Mouse (Mus musculus) forebrain, embryonic 16.5 days (tissue): ENCODE data around the gene Rps10. TPM values are rescaled to one million over a fixed set of nuclear protein-coding genes. Genes with fewer than 3 reads are reported as not detected.

Source experiments
- ATAC-seq: fragments of 200-750 bp; cut with Nextera tagmentation; 2 replicates; pipeline ENCODE4 v1.8.0; 2017; ENCODE audit warnings: mild to moderate bottlenecking, moderate library complexity
- H3K27ac ChIP-seq: fragments of 300-500 bp; sonication (generic); 2 replicates; pipeline ENCODE4 v1.5.1; 2014; ENCODE audit warnings: low read length, control low read depth
- H3K27me3 ChIP-seq: fragments of 300-500 bp; sonication (generic); replicated peaks from 2 replicates; pipeline ENCODE4 v1.6.1; 2014; ENCODE audit warnings: low read length; ENCODE audit not compliant: control insufficient read depth, insufficient read depth
- H3K36me3 ChIP-seq: fragments of 300-500 bp; sonication (generic); 2 replicates; pipeline ENCODE4 v1.6.1; 2014; ENCODE audit not compliant: control insufficient read depth, insufficient read depth
- H3K4me1 ChIP-seq: fragments of 300-500 bp; sonication (generic); replicated peaks from 2 replicates; pipeline ENCODE4 v1.6.1; 2014; ENCODE audit warnings: low read length; ENCODE audit not compliant: control insufficient read depth, insufficient read depth
- H3K4me2 ChIP-seq: fragments of 300-500 bp; sonication (generic); 2 replicates; pipeline ENCODE4 v1.6.1; 2014; ENCODE audit warnings: mild to moderate bottlenecking, low read length, control low read depth
- H3K4me3 ChIP-seq: fragments of 300-500 bp; sonication (generic); replicated peaks from 2 replicates; pipeline ENCODE4 v1.5.1; 2014; ENCODE audit warnings: mild to moderate bottlenecking, low read length, control low read depth
- H3K9ac ChIP-seq: fragments of 300-500 bp; sonication (generic); replicated peaks from 2 replicates; pipeline ENCODE4 v1.6.1; 2014; ENCODE audit warnings: low read depth, low read length, control low read depth
- H3K9me3 ChIP-seq: fragments of 300-500 bp; sonication (generic); 2 replicates; pipeline ENCODE4 v1.6.1; 2016; ENCODE audit warnings: low read length; ENCODE audit not compliant: control insufficient read depth
- WGBS: fragments of 180-500 bp; shearing (Covaris S2); extraction: QIAGEN DNeasy Blood & Tissue Kit; methylation state at CpG from one replicate; pipeline ENCODE4 v1.1.7; 2014; 5-methylcytosine and 5-hydroxymethylcytosine counted together
- polyA plus RNA-seq: library from polyadenylated mRNA; unstranded; fragments of >200 nt; fragmentation: Nextera tagmentation; extraction: Ambion mirVana; gene quantifications from 2 replicates; pipeline ENCODE4 v1.2.1, GENCODE M21; 2015

Rps10 gene
- polyA plus RNA-seq, 1 experiment from 2014 or later = 467 TPM

GRCm38 (mm10) chr17:27588231-27588630, 48.2 kb downstream of the Rps10 start:
- H3K9ac ChIP-seq = no peak overlapping the region
- peaks cover 6% of the 10 kb centered on the region for H3K4me1 ChIP-seq
- no peak overlapping the region for H3K4me3 ChIP-seq
- H3K27me3 ChIP-seq = no peaks in the 10 kb centered on the region
- no peak overlapping the region for H3K4me2 ChIP-seq
- no peak for ATAC-seq
- peaks cover 16% of the 10 kb centered on the region for H3K36me3 ChIP-seq
- 82% methylated on average over 8 of the region's 8 CpGs for WGBS
- no peak overlapping the region for H3K27ac ChIP-seq
- H3K9me3 ChIP-seq = no peaks in the 10 kb centered on the region

DNA sequence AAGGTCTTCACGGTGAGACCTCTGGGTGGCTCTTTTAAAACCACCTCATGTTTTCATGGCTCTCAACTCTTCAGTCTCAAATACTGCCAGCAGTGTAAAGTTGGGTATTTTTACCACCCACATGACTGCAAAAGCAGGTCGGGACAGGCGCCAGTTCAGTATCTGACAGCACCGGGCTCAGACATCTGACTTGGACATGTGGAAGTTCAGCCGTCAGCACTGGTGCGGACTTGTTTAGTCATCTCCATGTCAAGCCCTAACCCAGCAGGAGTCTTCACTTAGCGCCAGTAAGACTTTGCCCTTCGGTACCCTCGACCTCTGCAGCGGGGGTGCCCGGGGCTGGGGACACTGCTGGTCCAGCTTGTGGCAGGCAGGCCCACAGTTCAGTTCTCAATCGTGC, 49.2 kb downstream of the Rps10 start:
- H3K27me3 ChIP-seq = no peaks in the 10 kb centered on the region
- no peaks in the 10 kb centered on the region for H3K9me3 ChIP-seq
- H3K9ac ChIP-seq = no peak overlapping the region
- no peak overlapping the region for H3K4me2 ChIP-seq
- 83% methylated on average over 12 of the region's 12 CpGs for WGBS
- peaks cover 10% of the 10 kb centered on the region for H3K36me3 ChIP-seq
- H3K27ac ChIP-seq = no peak overlapping the region
- H3K4me3 ChIP-seq = no peak overlapping the region
- H3K4me1 ChIP-seq = peaks cover 6% of the 10 kb centered on the region
- ATAC-seq = no peak

- WGBS = 69% methylated on average over 9 of the region's 9 CpGs
- H3K9ac ChIP-seq = no peak overlapping the region
- peaks cover 6% of the 10 kb centered on the region for H3K4me1 ChIP-seq
- H3K27me3 ChIP-seq = no peaks in the 10 kb centered on the region
- peaks cover 15% of the 10 kb centered on the region for H3K36me3 ChIP-seq
- H3K9me3 ChIP-seq = no peaks in the 10 kb centered on the region
- H3K4me2 ChIP-seq = no peak overlapping the region
- no peak overlapping the region for H3K4me3 ChIP-seq
- no peak for ATAC-seq
- H3K27ac ChIP-seq = no peak overlapping the region
These were observed 49.8 kb downstream of the Rps10 start for GRCm38 (mm10) chr17:27586661-27587060.

DNA sequence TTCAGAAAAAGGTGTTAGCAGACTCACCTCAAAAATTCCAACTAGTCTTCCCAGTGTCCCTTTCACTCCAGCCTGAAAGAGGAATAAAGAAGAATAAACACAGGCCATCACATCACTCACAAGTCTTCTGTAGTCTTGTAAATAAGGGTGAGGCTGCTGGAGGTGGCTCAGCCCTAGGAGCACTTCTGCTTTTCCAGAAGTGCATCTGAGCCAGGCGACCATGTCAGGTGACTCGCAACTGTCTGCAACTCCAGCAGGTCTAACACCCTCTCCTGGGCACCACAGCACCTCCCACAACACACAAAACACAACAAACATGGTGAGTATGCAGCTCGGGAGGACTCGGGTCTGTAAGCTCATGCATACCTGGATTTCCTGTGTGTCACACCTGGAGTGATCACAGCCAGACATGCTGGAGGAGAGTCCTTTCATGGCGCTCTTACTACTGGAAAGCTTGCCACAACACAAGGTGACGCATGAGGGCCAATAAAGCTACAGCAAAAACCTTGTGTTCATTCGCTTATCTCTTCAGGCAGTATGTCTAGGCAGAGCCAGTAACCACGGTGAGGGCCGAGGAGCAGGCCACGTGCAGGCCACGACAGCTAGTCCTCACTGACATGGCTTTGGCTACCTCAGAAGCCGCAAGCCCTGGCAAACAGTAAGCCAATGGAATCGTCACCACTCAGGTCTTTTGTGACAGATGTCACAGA, 53.1 kb downstream of the Rps10 start:
- no peak for ATAC-seq

More for the DNA sequence above, 53.1 kb downstream of the Rps10 start:
- no peak overlapping the region for H3K27ac ChIP-seq
- no peak overlapping the region for H3K9ac ChIP-seq
- no peaks in the 10 kb centered on the region for H3K9me3 ChIP-seq
- H3K27me3 ChIP-seq = no peaks in the 10 kb centered on the region
- H3K4me3 ChIP-seq = no peak overlapping the region
- H3K36me3 ChIP-seq = peaks cover 21% of the 10 kb centered on the region
- peaks cover 9% of the 10 kb centered on the region for H3K4me1 ChIP-seq
- 94% methylated on average over 13 of the region's 13 CpGs for WGBS
- no peak overlapping the region for H3K4me2 ChIP-seq

Other genes starting within 250 kb of the Rps10 start
- gene Grm4, start 115.3 kb downstream of the Rps10 start, polyA plus RNA-seq = 3.0 and 4.0 TPM in 2 replicates
- gene Hmga1, start 80.2 kb downstream of the Rps10 start, polyA plus RNA-seq = 107 and 113 TPM in 2 replicates
- 31.9 and 49.8 TPM in 2 replicates for gene AI413582, start 70.9 kb downstream of the Rps10 start, polyA plus RNA-seq
- 272 and 293 TPM in 2 replicates for gene Nudt3, start 13.2 kb downstream of the Rps10 start, polyA plus RNA-seq
- not detected in 2 replicates for gene RPS10-NUDT3, start 1.4 kb downstream of the Rps10 start, polyA plus RNA-seq
- 32.9 and 44.2 TPM in 2 replicates for gene Pacsin1, start 18.8 kb upstream of the Rps10 start, polyA plus RNA-seq
- 0.27 and 0.70 TPM in 2 replicates for gene Spdef, start 92.3 kb upstream of the Rps10 start, polyA plus RNA-seq
- 11.9 and 12.4 TPM in 2 replicates for gene D17Wsu92e, start 184.0 kb upstream of the Rps10 start, polyA plus RNA-seq
- 255 and 264 TPM in 2 replicates for gene Snrpc, start 201.5 kb upstream of the Rps10 start, polyA plus RNA-seq
- 6.6 and 6.8 TPM in 2 replicates for gene Uhrf1bp1, start 219.8 kb upstream of the Rps10 start, polyA plus RNA-seq